Mouse (Mus musculus): ENCODE results near the gene Stx1a.

GRCm38 (mm10) chr5:135025899-135026298 is 2.6 kb downstream of the Stx1a start:
- no peak for TF ChIP-seq CTCF (IDR thresholded peaks at IDR 0.05; ENCODE audit: insufficient read depth, low read depth, low read length)
- TF ChIP-seq POLR2A (IDR thresholded peaks at IDR 0.05; ENCODE audit: insufficient read depth, low read depth, low read length): no peak

Data from olfactory bulb, adult 2 months (tissue).